Mouse (Mus musculus) liver, postnatal 0 days (tissue): ENCODE measurements around the gene Sult1a1.

Source experiments
- CTCF ChIP-seq: sonication (generic); IDR thresholded peaks from 2 replicates; pipeline ENCODE4 v1.5.1; 2016; ENCODE audit warnings: antibody characterized with exemption, low read depth
- EP300 ChIP-seq: IDR thresholded peaks from 2 replicates; pipeline ENCODE4 v1.6.1; 2016; ENCODE audit warnings: antibody characterized with exemption, low read depth, mild to moderate bottlenecking

DNA sequence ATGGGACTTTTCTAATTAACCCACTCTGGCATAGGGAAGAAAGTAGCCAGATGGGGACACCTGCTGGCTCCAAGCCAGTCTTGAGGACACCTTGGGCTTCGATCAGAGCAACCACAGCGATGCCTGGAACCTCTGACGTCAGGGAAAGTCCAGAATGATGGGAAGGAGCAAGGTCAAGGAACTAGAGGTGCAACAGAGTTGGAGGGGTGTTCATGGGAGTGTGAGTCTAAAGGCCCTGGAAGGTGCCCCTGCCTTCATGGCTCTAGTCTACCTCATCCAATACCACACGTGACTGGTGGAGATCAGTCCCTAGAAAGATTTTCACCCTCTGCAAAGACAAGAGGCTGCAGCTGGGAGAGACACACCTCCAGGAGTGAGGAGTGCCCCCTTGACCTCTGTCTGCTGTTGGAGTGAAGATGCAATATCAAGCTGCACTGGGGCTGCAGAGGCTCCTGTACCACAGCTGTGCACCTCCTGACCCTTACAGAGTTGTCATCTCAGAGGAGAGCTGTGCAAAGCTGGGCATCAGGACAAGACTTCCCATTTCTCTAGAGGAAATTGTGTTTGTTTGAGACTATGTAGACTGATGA, 494 bp upstream of the Sult1a1 start:
- TF ChIP-seq CTCF (no peak), EP300 (no peak)
